Mouse (Mus musculus) hindlimb bud, embryonic 11.5 days (tissue): ENCODE measurements around the gene Lgals4.

ENCODE experiments used
- DNase-seq: peaks from one replicate; pipeline ENCODE4 v3.0.0-alpha.2; 2012; ENCODE audit warnings: low read depth, low spot score; ENCODE audit errors: extremely low spot score

Gene Lgals4

GRCm38 (mm10) chr7:28821261-28821831 lies 12.3 kb upstream of the Lgals4 start:
- no peak for DNase-seq

- DNase-seq: no peak
Measured at GRCm38 (mm10) chr7:28822556-28822955, 11.1 kb upstream of the Lgals4 start.

DNA sequence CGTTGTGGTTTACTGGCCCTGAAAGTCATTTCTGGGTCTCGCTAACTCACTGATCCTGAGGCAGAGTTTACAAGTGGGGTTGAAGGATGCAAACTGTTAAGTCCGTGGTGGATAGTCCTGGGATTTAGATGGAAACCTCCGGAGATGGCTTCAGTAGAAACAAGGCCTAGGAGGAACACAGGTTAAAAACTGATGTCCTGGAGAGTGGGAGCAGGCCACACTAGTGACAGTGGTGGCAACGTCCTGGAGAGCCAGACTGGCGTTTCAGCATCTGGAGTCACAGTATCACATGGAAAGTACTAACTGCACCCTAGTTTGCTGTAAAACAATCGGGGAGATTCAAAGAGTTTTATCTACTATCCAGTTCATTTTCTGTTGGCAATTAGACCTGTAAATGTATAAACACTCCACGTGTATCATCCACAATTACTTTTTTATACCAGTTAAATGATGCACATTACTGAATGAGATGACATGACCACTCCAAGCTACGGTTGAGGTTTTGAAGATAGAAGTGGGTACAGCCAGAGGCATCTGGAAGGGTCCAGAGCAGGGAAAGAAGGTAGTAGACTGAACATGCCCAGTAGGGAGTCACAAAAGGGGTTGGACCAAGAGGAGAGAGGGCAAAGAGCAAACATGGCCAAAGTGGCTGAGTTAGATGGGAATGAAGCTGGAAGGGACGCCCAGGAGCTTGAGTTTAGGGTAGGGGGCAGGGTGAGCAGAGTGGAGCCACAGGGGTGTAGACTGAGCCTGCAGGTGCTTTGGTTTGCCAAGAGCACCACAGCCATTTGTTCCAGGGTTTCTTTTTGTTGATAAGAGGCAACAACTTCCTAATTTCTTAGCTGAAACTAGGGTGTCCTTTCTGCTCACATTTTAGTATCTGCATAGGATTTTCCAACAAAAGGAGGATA lies 10.4 kb upstream of the Lgals4 start:
- DNase-seq: no peak

DNA sequence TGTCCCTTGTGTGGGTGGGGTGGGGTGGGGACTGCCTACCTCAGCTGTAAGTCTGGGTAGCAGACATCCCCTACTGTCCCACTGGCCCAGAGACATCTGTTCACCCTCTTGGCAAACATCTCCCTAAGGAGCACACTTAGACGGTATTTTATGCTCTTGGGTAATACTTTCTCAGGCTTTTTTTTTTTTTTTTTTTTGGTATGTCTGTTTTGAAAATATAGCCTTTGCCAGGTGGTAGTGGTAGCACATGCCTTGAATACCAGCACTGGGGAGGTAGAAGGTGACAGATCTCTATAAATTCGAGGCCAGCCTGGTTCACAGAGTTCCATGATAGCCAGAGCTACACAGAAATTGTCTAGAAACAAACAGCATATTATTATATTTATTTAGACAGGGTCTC lies 9.7 kb upstream of the Lgals4 start:
- no peak for DNase-seq

DNA sequence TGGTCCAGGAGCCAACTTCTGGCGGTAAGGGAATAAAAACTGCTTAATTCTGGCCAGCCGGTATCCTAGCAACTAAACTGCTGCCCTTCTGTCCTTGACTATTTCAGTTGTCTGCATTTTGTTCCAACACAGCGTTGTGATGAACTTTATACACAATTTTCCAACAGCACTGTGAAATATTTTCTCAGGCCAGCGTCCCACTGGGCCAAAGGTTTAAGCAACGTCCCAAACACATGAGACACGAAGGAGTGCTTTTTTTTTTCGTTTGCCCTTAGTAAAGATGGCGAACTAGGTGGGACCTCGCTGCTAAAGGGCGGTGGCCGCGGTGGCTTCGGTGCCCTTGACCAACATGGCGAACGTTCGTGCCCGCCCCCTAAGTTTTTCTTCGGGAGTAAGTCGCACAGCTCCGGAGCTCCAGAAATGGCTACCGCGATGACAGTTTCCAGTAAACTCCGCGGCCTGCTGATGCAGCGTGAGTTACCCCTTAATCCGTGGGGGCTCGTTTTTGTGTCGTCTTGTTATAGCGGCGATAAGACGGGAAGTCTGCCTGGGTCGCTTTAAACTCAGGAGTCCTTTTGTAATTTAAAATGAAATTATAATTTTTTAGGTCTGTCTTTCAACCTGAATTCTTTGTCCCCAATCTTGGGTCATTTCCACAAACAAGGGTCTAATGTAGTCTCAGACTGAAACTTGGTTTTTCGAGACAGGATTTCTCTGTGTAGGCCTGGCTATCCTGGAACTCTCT lies 8.5 kb upstream of the Lgals4 start, which contains the start of gene Ech1:
Ech1 (plus strand) TSS at position 277 of the 745 bp plus-strand sequence.
- DNase-seq: peak; percentile 86

GRCm38 (mm10) chr7:28825686-28826401 lies 7.8 kb upstream of the Lgals4 start:
- no peak for DNase-seq

GRCm38 (mm10) chr7:28826402-28826772 lies 7.3 kb upstream of the Lgals4 start:
- no peak for DNase-seq

DNA sequence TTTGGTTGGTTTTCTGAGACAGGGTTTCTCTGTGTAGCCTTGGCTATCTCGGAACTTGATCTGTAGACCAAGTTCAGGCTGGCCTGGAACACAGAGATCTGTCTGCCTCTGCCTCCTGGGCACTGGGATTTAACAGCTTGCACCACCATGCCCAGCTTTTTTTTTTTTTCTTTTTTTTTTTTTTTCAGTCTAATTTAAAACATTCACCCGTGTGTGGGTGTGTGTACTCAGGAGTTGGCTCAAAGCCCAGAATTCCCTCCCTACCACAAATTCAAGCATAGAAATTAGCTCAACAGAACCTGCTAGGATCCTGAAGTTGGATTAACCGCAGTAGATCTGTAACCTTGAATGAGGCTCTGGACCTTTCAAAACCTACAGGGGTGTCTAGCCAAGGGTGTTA lies 6.3 kb upstream of the Lgals4 start:
- DNase-seq: no peak

DNA sequence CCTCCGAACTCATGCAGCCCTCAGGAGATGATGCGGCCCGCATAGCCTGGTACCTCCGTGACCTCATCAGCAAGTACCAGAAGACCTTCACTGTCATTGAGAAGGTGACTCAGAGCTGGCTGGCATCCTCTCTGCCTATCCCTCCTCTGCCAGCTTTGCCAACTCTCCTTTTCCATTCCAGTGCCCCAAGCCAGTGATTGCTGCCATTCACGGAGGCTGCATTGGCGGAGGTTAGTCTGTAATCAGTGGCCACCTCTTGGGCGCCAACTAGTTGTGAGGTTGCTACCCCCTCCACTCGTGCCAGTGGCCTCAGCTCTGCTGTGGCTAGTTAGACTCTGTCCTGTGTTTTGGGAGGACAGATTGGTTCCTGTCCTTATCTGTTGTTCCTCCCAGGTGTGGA lies 3.8 kb upstream of the Lgals4 start:
- no peak for DNase-seq

GRCm38 (mm10) chr7:28830981-28831380 lies 2.7 kb upstream of the Lgals4 start:
- DNase-seq: no peak

DNA sequence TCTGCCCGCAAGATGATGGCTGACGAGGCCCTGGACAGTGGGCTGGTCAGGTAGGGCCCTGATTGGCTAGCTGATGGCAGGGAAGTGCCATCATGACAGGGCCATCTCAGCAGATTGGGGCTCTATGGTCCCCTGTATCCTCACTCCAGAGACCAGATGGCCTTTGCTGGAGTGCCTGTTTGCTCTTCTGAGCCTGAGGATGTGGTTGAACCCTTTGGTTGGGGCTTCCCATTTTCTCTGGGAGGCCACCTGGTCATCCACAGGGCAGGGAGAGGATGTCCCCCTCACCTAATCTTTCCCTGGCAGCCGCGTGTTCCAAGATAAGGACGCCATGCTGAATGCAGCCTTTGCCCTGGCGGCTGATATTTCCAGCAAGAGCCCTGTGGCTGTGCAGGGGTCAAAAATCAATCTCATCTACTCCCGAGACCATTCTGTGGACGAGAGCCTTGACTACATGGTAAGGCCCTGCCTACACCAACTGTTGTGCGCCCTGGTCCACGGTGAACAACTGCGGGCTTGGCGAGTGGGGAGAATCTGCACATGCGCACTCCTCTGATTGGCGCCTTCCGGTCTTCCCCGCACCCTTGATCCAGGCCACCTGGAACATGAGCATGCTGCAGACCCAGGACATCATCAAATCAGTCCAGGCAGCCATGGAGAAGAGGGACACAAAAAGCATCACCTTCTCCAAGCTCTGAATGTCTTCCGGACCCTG lies 2.1 kb upstream of the Lgals4 start:
- no peak for DNase-seq

DNA sequence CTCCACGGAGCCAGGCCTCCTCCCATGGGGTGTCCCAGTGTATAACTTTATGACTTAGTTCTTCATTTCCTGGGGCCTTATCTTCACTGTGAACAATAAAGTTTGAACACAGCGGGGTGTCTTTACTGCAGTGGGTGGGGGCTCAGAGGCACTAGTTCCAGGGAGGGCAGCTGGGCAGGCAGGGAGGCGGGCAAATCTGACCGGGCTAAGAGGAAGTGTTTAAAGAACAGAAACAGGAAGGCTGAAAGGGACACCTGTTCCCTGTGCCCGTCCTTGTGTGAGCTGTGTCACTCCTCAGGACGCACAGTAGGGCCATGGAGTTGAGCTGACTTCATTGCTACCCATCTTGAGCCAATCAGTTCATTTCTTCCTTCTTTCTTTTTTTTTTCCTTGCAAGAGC lies 1.5 kb upstream of the Lgals4 start:
- no peak for DNase-seq

GRCm38 (mm10) chr7:28836936-28837335 lies 3.3 kb downstream of the Lgals4 start:
- no peak for DNase-seq

DNA sequence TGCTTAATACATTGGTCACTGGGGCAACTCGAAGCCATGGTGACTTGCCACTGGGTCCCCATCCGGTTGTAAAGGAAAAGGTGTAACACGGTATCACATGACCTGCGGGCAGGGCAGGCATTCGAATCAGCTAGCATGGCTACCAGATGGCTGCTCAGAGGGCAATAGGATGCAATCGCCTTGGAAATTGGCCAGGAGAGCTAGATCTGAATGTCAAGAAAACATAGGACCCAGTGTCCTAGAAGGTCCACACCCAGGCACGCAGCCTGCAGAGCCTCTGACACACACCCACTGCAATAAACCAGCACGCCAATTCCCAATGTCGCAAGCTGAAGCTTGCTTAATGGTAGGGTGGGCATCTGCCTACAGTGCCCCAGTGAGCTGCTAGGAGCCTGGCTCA lies 4.7 kb downstream of the Lgals4 start:
- DNase-seq: no peak

DNA sequence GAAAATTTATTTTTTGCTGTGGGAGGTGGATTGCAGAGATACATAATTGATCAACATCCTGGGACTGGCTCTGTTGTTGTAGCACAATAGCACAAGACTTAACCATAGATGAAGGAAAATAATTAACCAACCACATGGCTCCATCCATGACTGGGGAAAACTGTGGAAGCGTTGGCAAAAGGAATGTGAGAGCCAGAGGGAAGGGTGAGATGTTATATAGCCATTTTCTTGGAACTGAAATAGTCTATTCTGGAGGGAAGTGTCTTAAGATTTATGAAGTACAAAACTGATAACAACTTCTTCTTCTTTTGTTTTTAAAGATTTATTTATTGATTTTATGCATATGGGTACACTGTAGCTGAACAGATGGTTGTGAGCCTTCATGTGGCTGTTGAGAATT lies 13.6 kb downstream of the Lgals4 start:
- DNase-seq: no peak

GRCm38 (mm10) chr7:28849700-28850236 lies 16.1 kb downstream of the Lgals4 start:
- no peak for DNase-seq

DNA sequence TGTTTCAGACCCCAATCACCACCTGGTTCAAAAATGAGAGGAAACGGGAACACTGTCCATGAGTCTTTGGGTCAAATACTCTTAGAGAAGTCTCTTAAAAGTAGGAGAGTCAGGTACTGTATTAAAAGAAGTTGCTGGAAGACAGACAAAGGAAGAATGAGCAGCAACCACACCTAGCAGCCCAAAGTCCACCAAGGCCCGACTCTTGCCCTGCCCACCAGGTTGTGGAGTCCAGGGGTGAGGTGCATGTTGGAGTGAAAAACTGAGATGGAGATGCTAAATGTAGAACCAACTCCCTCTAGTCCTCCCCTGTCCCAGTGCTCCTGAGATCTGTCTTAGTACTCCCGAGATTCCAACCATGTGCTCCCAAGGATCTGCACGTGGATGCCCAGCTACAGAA lies 17.0 kb downstream of the Lgals4 start:
- DNase-seq: no peak

DNA sequence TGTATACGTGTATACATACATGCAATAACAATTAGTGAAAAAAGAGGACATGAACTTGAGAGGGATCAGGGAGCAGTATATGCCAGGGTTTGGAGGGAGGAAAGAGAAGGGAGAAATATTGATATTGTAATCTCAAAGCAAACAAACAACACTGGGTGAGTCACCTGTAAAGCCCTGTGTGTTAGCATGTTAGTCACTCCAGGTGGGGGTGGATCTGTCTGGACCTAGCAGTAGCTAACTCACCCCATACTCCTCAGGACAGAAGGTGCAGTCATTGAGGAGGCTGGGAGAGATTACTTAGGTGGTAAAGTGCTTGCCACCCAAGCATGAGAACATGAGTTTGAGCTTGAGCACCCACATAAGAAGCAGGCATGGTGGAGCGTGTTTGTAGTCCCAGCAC lies 26.3 kb downstream of the Lgals4 start:
- no peak for DNase-seq

- DNase-seq: no peak
Measured at GRCm38 (mm10) chr7:28860898-28861297, 27.2 kb downstream of the Lgals4 start.

GRCm38 (mm10) chr7:28862817-28863499 lies 29.3 kb downstream of the Lgals4 start:
- DNase-seq: no peak
